Mouse (Mus musculus): ENCODE results near the gene Atp6v1c2. TPM values are rescaled to one million over a fixed set of nuclear protein-coding genes. Genes with fewer than 3 reads are reported as not detected.

Gene Atp6v1c2
- polyA plus RNA-seq, 1 experiment, result not detected

DNA sequence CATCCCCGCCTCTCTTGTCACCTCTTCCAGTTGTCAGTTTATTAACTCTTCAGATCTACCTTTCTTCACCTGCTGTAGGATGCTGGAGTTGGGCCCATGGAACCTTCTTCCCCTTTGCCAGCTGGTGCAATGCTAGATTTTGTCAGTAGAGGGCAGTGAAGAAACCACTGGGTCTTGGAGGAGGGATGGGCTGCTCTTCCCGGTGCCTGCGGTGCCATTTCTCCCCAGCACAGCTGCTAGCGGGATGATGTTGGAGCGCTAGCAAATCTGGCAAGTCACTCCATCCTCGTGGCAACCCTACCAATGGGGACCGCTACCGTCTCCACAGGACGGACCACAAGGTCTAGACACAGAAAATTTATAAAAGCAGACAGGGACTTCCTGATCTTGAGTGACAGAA lies 76.1 kb downstream of the Atp6v1c2 start:
- Histone ChIP-seq H3K4me3 (replicated peaks) (no peak overlapping the region), H3K9me3 (ENCODE audit: control insufficient read depth, low read length) (no peaks in the 10 kb centered on the region), H3K4me1 (ENCODE audit: control insufficient read depth) (no peaks in the 10 kb centered on the region), H3K36me3 (ENCODE audit: control insufficient read depth) (no peaks in the 10 kb centered on the region), H3K27me3 (ENCODE audit: control insufficient read depth) (no peaks in the 10 kb centered on the region; the same call in 1 of the 2 replicates)
- TF ChIP-seq TAL1 (IDR thresholded peaks at IDR 0.05; ENCODE audit: low read length) (no peak), GATA1 (IDR thresholded peaks at IDR 0.05; ENCODE audit: low read length) (no peak)

DNA sequence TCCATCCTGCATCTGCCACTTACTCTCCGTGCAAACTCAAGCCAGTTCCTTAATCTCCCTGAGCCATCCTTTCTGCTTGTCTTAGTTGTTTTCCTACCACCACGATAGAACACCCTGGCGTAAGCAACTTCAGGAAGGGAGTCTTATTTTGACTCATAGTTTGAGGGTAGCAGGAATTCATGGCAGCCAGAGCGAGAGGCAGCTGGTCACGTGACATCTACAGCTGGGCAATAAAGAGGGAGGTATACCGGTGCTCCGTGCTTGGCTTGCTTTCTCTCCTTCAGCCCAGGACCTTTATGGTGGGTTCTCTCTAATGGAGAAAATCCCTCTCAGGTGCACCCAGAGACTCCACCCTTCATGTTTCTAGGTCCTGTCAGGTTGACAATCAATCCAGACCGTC lies 78.2 kb downstream of the Atp6v1c2 start:
- no peak for TF ChIP-seq GATA1 (IDR thresholded peaks at IDR 0.05; ENCODE audit: low read length)
- TF ChIP-seq TAL1 (IDR thresholded peaks at IDR 0.05; ENCODE audit: low read length), result no peak
- Histone ChIP-seq H3K4me1 (ENCODE audit: control insufficient read depth) (no peaks in the 10 kb centered on the region), H3K4me3 (replicated peaks) (no peak overlapping the region), H3K9me3 (ENCODE audit: control insufficient read depth, low read length) (no peaks in the 10 kb centered on the region), H3K36me3 (ENCODE audit: control insufficient read depth) (no peaks in the 10 kb centered on the region), H3K27me3 (ENCODE audit: control insufficient read depth) (no peaks in the 10 kb centered on the region; the same call in 1 of the 2 replicates)

DNA sequence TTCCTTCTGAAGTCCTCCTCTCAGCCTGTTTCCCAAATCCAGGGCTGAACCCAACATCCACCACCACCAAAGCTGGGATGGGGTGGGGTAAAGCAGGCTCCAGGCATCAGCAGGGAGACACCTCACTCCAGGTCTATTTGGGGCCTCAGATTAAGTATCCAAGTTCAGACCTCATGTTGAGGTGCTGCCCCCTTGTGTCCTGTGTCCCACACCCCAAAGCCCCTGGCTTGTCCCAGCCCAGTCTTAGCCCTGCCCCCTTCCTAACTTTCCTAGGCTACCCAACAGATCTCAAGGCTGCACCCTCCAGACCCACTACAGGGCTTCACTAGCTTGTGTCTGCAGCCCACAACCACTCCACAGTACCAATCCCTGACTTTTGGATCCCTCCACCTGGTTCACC lies 87.1 kb downstream of the Atp6v1c2 start:
- no peak for TF ChIP-seq GATA1 (IDR thresholded peaks at IDR 0.05; ENCODE audit: low read length)
- TF ChIP-seq TAL1 (IDR thresholded peaks at IDR 0.05; ENCODE audit: low read length), result no peak
- H3K4me3 ChIP-seq (replicated peaks), result no peak overlapping the region
- H3K27me3 ChIP-seq (ENCODE audit: control insufficient read depth), result no peaks in the 10 kb centered on the region
- no peaks in the 10 kb centered on the region for H3K36me3 ChIP-seq (ENCODE audit: control insufficient read depth)
- H3K4me1 ChIP-seq (ENCODE audit: control insufficient read depth), result no peaks in the 10 kb centered on the region
- no peaks in the 10 kb centered on the region for H3K9me3 ChIP-seq (ENCODE audit: control insufficient read depth, low read length)

DNA sequence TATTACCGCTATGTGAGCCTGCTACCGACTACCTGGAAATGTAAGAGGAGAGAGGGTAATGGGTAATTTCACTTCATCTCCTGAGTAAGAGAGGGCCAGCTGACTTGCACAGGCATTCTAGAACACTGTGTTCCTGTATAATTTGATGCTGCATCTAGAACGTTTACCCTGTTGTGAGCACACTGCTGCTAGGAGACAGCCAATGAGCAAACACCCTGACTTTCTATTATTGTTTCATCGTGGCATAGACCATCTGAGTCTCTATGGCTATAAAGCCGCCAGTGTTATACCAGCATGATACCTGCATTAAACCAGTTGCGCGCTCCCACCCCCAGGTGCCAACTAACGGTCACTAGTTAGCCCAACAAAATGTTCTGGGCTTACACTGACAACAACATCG lies 87.5 kb downstream of the Atp6v1c2 start:
- no peak overlapping the region for H3K4me3 ChIP-seq (replicated peaks)
- H3K27me3 ChIP-seq (ENCODE audit: control insufficient read depth), result no peaks in the 10 kb centered on the region
- H3K9me3 ChIP-seq (ENCODE audit: control insufficient read depth, low read length), result no peaks in the 10 kb centered on the region
- H3K4me1 ChIP-seq (ENCODE audit: control insufficient read depth), result no peaks in the 10 kb centered on the region
- no peaks in the 10 kb centered on the region for H3K36me3 ChIP-seq (ENCODE audit: control insufficient read depth)
- no peak for TF ChIP-seq GATA1 (IDR thresholded peaks at IDR 0.05; ENCODE audit: low read length)
- no peak for TF ChIP-seq TAL1 (IDR thresholded peaks at IDR 0.05; ENCODE audit: low read length)

DNA sequence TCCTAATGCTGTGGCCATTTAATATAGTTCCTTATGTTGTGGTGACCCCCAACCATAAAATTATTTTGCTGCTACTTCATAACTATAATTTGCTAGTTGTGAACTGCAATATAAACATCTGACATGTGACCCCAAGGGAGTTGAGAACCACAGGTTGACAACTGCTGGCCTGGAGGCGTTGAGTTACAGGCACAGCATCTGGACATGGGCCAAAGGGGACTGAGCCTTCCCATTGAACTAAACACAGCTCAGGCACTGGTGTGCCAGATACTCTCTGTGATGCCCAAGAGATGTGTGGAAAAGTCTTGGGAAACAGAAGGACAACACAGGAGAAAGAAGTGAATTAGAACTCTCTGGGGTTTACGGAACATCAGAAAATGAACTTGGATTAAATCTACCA lies 88.1 kb downstream of the Atp6v1c2 start:
- Histone ChIP-seq H3K27me3 (ENCODE audit: control insufficient read depth) (no peaks in the 10 kb centered on the region), H3K4me1 (ENCODE audit: control insufficient read depth) (no peaks in the 10 kb centered on the region), H3K36me3 (ENCODE audit: control insufficient read depth) (no peaks in the 10 kb centered on the region), H3K9me3 (ENCODE audit: control insufficient read depth, low read length) (no peaks in the 10 kb centered on the region), H3K4me3 (replicated peaks) (no peak overlapping the region)
- TF ChIP-seq GATA1 (IDR thresholded peaks at IDR 0.05; ENCODE audit: low read length), result no peak
- TF ChIP-seq TAL1 (IDR thresholded peaks at IDR 0.05; ENCODE audit: low read length), result no peak

DNA sequence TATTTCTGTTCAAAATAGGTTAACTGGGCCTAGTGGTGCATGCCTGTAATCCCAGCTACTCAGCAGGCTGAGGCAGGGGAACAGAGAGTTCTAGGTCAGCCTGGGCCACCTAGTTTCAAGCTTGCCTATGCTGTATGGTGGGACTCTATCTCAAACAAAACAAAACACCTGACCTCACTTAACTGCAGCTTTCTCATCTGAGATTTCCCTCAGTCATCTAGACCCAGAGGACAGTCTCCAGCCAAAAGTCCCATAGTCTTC lies 89.8 kb downstream of the Atp6v1c2 start:
- Histone ChIP-seq H3K4me1 (ENCODE audit: control insufficient read depth) (no peaks in the 10 kb centered on the region), H3K27me3 (ENCODE audit: control insufficient read depth) (no peaks in the 10 kb centered on the region), H3K36me3 (ENCODE audit: control insufficient read depth) (no peaks in the 10 kb centered on the region), H3K9me3 (ENCODE audit: control insufficient read depth, low read length) (no peaks in the 10 kb centered on the region), H3K4me3 (replicated peaks) (no peak overlapping the region)
- TF ChIP-seq GATA1 (IDR thresholded peaks at IDR 0.05; ENCODE audit: low read length) (no peak), TAL1 (IDR thresholded peaks at IDR 0.05; ENCODE audit: low read length) (no peak)

DNA sequence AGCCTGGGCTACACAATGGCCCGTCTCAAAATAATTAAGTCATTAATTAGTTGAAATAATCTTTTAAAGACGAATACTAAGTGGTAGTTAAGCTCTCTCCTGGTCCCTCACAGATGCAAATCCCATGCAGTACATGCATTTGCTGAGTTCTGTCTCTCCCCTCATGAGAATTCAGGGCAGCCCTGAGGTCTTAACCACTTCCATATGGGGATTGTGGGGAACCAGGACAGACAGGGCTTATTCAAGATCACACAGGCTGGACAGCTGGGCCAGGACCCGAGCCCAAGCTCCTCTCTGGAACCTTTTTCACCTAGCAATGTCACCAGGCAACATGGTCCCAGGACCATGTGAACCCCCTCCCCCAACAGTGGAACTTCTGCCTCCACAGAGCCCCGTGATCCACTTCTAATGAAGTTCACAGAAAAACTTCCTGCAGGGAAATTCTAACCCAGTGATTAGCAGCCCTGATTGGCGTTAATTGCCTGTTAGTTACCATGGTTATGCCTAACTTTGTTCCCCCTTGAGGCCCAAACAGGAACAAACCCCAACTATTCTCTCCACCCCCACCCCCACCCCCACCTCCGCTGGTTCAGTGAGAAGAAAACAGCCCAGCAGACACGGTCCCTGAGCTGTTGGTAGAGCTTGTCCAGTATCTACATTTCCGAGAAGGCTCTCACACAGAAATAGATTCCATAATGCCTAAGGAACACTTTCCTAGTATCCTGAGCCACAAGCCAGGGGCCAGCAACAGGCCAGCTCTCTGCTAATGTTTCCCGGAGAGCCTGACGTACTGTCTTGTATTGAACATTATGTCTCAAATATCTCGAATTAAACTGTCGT lies 90.4 kb downstream of the Atp6v1c2 start:
- Histone ChIP-seq H3K27me3 (ENCODE audit: control insufficient read depth) (no peaks in the 10 kb centered on the region), H3K36me3 (ENCODE audit: control insufficient read depth) (no peaks in the 10 kb centered on the region), H3K9me3 (ENCODE audit: control insufficient read depth, low read length) (no peaks in the 10 kb centered on the region), H3K4me3 (replicated peaks) (no peak overlapping the region), H3K4me1 (ENCODE audit: control insufficient read depth) (no peaks in the 10 kb centered on the region)
- TF ChIP-seq TAL1 (IDR thresholded peaks at IDR 0.05; ENCODE audit: low read length), result no peak

DNA sequence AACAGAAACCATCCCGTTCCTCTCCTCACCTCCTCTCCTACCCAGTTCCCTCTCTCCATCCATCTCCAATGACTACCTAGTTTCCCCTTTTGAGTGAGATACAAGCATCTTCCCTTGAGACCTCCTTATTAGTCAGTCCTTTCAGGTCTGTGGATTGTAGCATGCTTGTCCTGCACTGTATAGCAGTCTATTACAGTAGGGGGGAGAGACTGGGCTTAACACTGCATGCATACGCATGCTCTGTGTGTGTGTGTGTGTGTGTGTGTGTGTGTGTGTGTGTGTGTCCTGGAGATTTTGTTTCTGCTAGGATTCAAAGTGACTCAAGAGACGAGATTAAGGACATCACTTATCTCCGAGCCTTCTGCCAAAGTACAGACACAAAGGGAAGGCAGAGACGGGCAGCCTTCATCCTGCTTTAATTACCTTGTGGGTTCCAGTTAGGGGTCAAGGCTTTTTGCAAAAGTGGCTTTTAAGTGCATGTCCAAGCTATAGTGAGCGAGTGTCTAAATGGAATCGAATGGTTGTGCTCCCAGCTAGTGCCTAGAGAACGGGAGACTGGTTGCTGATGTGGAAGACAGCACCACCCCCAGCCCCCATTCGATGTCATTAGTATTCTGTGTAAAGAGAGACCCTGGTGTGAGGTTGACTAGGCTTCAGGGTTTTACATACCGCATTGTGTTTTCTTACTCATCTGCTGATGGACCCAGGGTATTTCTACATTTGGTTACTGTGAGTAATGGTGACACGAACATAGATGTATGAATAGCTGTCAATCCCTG lies 93.4 kb downstream of the Atp6v1c2 start:
- Histone ChIP-seq H3K4me3 (replicated peaks) (no peak overlapping the region), H3K9me3 (ENCODE audit: control insufficient read depth, low read length) (no peaks in the 10 kb centered on the region), H3K36me3 (ENCODE audit: control insufficient read depth) (no peaks in the 10 kb centered on the region), H3K27me3 (ENCODE audit: control insufficient read depth) (no peaks in the 10 kb centered on the region), H3K4me1 (ENCODE audit: control insufficient read depth) (no peaks in the 10 kb centered on the region)
- TF ChIP-seq TAL1 (IDR thresholded peaks at IDR 0.05; ENCODE audit: low read length) (no peak), GATA1 (IDR thresholded peaks at IDR 0.05; ENCODE audit: low read length) (no peak)

Other genes with a start within 250 kb of the Atp6v1c2 start
- 0.01 TPM in 1 of 2 replicates, not detected in the other for gene Kcnf1, start 152.5 kb downstream of the Atp6v1c2 start, polyA plus RNA-seq (2012)
- gene Pdia6, start 62.8 kb downstream of the Atp6v1c2 start, polyA plus RNA-seq (2012), result 0.58 and 0.90 TPM in 2 replicates
- gene Nol10, start 19.1 kb upstream of the Atp6v1c2 start, polyA plus RNA-seq (2012), result 0.21 and 0.70 TPM in 2 replicates
- 36.4 and 44.9 TPM in 2 replicates for gene Odc1, start 215.4 kb upstream of the Atp6v1c2 start, polyA plus RNA-seq (2012)

Measured in erythroblast, embryonic 14.5 days (primary cell).